Mouse (Mus musculus): ENCODE data around the gene Igfbp6.

Gene Igfbp6

GRCm38 (mm10) chr15:102108651-102109525, 35.3 kb upstream of the Igfbp6 start:
- peak; percentile 87 for DNase-seq (ENCODE audit: low read depth)

DNA sequence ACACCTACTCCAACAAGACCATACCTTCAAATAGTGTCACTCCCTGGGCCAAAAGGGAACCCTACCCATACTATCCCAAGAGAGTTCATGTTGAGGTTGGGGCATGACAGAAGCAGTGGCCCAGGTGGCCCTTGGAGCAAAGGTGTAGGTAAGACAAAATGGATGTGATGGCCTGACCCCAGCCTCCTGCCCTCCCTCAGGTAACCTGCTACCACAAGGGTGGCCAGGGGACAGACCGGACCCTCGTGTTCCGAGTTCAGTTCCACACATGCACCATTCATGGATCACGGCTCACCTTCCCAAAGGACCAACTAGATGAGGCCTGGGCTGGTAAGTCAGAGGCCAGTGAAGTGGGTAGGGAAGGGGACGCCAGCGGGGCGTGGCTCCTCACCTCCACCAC, 33.9 kb upstream of the Igfbp6 start:
- no peak for DNase-seq (ENCODE audit: low read depth)

DNA sequence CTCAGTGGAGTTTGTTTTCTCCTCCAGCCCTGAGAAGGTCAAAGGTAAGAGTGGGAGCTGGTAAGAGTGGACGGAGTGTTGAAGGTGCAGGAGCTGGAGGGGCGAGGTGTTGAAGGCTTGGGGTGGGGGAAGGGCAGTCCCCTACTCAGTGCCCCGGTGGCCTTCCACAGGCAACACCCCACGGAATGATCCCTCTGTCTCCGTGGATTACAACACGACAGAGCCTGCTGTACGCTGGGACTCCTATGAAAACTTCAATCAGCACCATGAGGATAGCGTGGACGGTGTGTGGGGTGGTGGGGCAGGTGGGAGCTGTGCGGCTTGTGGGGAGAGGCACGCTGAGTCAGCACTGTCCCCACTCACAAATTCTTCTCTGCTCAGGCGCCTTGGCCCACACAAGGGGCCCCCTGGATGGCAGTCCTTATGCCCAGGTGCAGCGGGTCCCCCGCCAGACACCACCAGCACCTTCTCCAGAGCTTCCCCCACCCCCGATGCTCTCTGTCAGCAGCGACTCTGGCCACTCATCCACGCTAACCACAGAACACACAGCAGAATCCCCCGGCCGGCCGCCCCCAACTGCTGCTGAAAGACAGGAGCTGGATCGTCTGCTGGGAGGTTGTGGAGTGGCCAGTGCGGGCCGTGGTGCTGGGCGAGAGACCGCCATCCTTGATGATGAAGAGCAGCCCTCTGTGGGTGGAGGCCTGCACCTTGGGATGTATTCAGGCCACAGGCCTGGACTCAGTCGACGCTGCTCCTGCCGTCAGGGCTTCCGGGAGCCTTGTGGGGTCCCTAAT, 33.3 kb upstream of the Igfbp6 start:
- no peak for DNase-seq (ENCODE audit: low read depth)

DNA sequence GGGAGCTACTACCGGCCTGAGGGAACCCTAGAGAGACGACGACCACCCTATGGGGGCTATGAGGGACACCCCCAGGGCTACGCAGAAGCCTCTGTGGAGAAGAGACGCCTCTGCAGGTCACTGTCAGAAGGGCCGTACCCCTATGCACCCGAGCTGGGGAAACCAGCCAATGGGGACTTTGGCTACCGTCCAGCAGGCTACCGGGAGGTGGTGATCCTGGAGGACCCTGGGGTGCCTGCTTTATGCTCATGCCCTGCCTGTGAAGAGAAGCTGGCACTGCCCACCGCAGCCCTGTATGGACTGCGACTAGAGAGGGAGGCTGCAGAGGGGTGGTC, 32.7 kb upstream of the Igfbp6 start:
- DNase-seq (ENCODE audit: low read depth), result no peak

DNA sequence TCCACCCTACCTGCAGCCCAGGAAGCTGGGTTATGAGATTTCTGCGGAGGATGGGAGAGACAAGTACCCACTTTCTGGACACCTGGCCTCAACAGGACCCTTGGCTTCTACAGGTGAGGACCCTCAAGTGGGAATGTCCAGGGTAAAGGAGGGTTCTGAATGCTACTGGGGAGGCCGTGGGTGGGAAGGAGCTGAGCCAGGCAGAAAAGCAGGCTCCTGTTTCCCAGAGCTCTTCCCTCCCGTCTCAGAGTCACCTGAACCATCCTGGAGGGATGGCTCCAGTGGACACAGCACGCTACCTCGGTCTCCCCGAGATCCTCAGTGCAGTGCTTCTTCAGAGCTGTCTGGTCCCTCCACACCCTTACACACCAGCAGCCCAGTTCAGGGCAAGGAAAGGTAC, 32.0 kb upstream of the Igfbp6 start:
- DNase-seq (ENCODE audit: low read depth), result no peak

GRCm38 (mm10) chr15:102112827-102113226, 31.3 kb upstream of the Igfbp6 start:
- no peak for DNase-seq (ENCODE audit: low read depth)

GRCm38 (mm10) chr15:102113674-102114073, 30.5 kb upstream of the Igfbp6 start:
- DNase-seq (ENCODE audit: low read depth), result no peak

DNA sequence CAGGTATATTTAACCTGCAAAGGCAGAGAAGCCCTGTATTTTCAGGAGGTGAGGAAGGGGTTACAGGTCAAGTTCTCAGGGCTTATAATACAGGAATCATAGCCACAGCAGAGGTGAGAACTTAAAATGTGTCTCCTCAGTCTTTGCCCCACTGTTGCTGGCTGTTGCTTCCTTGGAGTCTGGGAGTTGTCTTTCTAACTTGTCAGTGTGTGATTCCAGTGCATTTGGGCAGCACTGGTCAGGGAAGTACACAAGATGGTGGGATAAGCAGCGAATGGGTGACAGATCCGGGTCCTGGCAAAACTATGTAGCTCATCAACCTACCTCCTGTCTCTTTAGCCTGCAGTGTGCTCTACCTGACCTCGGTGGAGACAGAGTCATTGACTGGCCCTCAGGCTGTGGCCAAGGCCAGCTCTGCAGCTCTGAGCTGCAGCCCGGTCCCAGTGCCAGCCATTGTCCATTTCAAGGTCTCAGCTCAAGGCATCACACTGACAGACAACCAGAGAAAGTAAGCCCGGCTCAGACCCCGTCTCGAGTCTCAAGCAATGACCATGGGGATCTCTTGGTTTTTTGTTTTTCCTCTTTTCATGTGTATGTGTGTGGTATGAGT, 29.4 kb upstream of the Igfbp6 start:
- no peak for DNase-seq (ENCODE audit: low read depth)

- DNase-seq (ENCODE audit: low read depth), result peak; percentile 71
These were observed 28.4 kb upstream of the Igfbp6 start for GRCm38 (mm10) chr15:102115731-102116231.

DNA sequence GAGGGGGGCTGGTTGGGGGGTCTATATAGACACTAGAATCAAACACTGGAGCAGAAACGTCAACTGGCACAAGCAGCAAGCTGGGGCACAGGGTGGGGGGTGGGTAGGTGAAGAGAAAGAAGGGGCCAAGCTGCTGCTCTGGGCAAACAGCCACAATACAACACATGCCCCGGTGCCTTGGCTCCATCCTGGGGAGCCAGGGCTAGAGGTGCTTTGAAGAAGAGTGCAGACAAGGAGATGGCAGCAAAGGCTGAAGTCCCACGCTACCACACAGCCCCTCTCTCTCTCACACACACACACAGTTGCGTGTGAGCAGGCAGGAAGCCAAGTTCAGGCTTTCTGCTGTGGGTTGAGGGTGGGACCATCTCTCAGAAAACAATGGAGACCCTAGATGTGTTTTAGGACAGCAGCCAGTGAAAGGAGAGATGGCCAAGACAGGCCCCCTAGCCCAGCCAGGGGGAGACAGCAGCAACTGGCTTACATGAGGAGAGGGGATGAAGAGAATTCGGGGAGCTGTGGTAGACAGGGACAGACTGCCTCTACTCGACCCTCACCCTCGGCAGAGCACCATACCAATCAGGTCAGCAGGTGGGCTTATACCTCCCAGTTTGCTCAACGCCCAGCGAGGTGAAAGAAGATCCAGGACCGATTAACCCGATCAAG, 27.3 kb upstream of the Igfbp6 start:
- DNase-seq (ENCODE audit: low read depth), result no peak

- DNase-seq (ENCODE audit: low read depth), result peak; percentile 37
These were observed 26.4 kb upstream of the Igfbp6 start for GRCm38 (mm10) chr15:102117461-102118443.

GRCm38 (mm10) chr15:102118591-102118990, 25.6 kb upstream of the Igfbp6 start:
- no peak for DNase-seq (ENCODE audit: low read depth)

- no peak for DNase-seq (ENCODE audit: low read depth)
These were observed 24.9 kb upstream of the Igfbp6 start for GRCm38 (mm10) chr15:102119121-102119830.

- no peak for DNase-seq (ENCODE audit: low read depth)
These were observed 24.4 kb upstream of the Igfbp6 start for GRCm38 (mm10) chr15:102119831-102120170.

- no peak for DNase-seq (ENCODE audit: low read depth)
These were observed 23.6 kb upstream of the Igfbp6 start for GRCm38 (mm10) chr15:102120530-102120929.

DNA sequence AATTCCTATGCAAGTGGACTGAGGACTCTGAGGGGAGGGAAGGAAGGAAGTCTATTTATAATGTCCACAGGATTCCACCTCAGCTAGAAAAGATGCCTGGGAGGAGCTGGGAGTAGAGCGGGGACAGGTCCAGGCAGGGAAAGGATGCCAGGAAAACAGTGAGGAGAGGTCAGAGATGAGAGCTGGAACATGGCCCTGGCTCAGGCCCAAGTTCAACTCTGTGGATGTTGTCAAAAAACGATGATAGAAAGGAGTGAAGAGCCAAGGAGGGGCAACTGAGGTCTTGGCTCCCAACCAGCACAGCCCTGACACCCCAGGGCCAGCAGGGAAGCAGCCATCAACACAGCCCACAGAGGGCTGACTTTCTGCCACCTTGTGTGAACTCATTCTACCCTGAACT, 17.9 kb upstream of the Igfbp6 start:
- no peak for DNase-seq (ENCODE audit: low read depth)

GRCm38 (mm10) chr15:102133314-102133713, 10.8 kb upstream of the Igfbp6 start:
- DNase-seq (ENCODE audit: low read depth), result no peak

DNA sequence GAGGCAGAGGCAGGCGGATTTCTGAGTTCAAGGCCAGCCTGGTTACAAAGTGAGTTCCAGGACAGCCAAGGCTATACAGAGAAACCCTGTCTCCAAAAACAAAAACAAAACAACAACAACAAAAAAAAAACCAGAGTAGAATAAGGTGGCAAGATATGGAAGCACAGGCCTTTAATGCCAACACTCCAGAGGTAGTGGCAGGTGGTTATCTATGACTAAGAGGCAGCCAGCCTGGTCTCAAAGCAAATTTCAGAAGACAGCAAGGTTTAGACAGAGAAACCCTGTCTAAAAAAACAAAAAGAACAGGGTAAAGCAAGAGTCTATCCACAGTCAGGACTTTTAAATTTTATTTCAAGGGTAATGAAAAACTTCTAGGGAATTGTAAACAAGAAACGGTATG, 9.5 kb upstream of the Igfbp6 start:
- no peak for DNase-seq (ENCODE audit: low read depth)

- DNase-seq (ENCODE audit: low read depth), result no peak
These were observed 8.5 kb upstream of the Igfbp6 start for GRCm38 (mm10) chr15:102135522-102136128.

All from 416B (cell line).